Mouse (Mus musculus) midbrain, embryonic 13.5 days (tissue): ENCODE measurements around the gene Serpine1. TPM values are rescaled to one million over a fixed set of nuclear protein-coding genes. Genes with fewer than 3 reads are reported as not detected.

Experiments used
- ATAC-seq: fragments of 200-750 bp; cut with Nextera tagmentation; 2 replicates; pipeline ENCODE4 v1.8.0; 2017; ENCODE audit warnings: mild to moderate bottlenecking, moderate TSS enrichment, moderate library complexity
- H3K27ac ChIP-seq: fragments of 300-500 bp; sonication (generic); 2 replicates; pipeline ENCODE4 v1.5.1; 2015; ENCODE audit warnings: inconsistent platforms, mild to moderate bottlenecking, moderate library complexity
- H3K27me3 ChIP-seq: fragments of 300-500 bp; sonication (generic); 2 replicates; pipeline ENCODE4 v1.6.1; 2015; ENCODE audit warnings: mild to moderate bottlenecking, inconsistent platforms
- H3K36me3 ChIP-seq: fragments of 300-500 bp; sonication (generic); 2 replicates; pipeline ENCODE4 v1.6.1; 2015; ENCODE audit warnings: mild to moderate bottlenecking, inconsistent platforms
- H3K4me1 ChIP-seq: fragments of 300-500 bp; sonication (generic); replicated peaks from 2 replicates; pipeline ENCODE4 v1.6.1; 2015; ENCODE audit warnings: inconsistent platforms
- H3K4me2 ChIP-seq: fragments of 300-500 bp; sonication (generic); replicated peaks from 2 replicates; pipeline ENCODE4 v1.6.1; 2015; ENCODE audit warnings: moderate library complexity, mild to moderate bottlenecking, inconsistent platforms
- H3K4me3 ChIP-seq: fragments of 300-500 bp; sonication (generic); replicated peaks from 2 replicates; pipeline ENCODE4 v1.5.1; 2015; ENCODE audit warnings: mild to moderate bottlenecking, inconsistent platforms
- H3K9ac ChIP-seq: fragments of 300-500 bp; sonication (generic); replicated peaks from 2 replicates; pipeline ENCODE4 v1.6.1; 2015; ENCODE audit warnings: mild to moderate bottlenecking, inconsistent platforms
- H3K9me3 ChIP-seq: fragments of 300-500 bp; sonication (generic); 2 replicates; pipeline ENCODE4 v1.6.1; 2016; ENCODE audit warnings: mild to moderate bottlenecking, inconsistent platforms
- WGBS: fragments of 180-500 bp; shearing (Covaris S2); methylation state at CpG from one replicate; pipeline ENCODE4 v1.1.7; 2015; 5-methylcytosine and 5-hydroxymethylcytosine counted together
- polyA plus RNA-seq: library from polyadenylated mRNA; unstranded; fragments of >200 nt; fragmentation: Nextera tagmentation; extraction: Ambion mirVana; gene quantifications from 2 replicates; pipeline ENCODE4 v1.2.1, GENCODE M21; 2015

The Serpine1 gene
- polyA plus RNA-seq, 1 experiment from 2014 or later, result 0.17 TPM

DNA sequence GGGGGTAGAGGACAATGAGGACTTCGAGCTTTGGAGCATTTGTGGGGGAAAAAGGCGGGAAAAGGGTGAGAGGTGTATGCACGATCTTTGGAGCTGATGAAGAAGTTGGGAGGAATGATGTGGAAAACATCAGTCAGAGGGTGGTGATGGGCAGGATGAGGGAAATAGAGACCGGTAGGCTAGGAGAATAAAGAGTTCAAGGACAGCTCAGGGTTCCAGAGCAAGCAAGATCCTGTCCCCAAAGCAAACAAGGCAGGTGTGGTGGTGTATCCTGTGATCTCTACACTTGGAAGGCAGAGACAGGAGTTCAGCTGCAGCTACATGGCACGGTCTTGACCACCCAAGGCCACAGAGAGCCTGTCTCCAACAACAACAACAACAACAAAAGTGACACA is 25.7 kb downstream of the Serpine1 start:
- peaks cover 19% of the 10 kb centered on the region for H3K4me1 ChIP-seq
- no peak; the same call in none of the 2 replicates for ATAC-seq
- H3K27ac ChIP-seq, result peak overlapping the region; percentile 87
- H3K4me3 ChIP-seq, result peak overlapping the region; percentile 79
- H3K9ac ChIP-seq, result no peak overlapping the region
- H3K4me2 ChIP-seq, result peak overlapping the region; percentile 90
- H3K27me3 ChIP-seq, result no peaks in the 10 kb centered on the region
- H3K9me3 ChIP-seq, result no peaks in the 10 kb centered on the region
- H3K36me3 ChIP-seq, result peaks cover 18% of the 10 kb centered on the region
- WGBS, result 22% methylated on average over 5 of the region's 5 CpGs

- no peaks in the 10 kb centered on the region for H3K9me3 ChIP-seq
- H3K27me3 ChIP-seq, result no peaks in the 10 kb centered on the region
- under 1% methylated on average over 48 of the region's 48 CpGs for WGBS
- ATAC-seq, result peak; percentile 93
- peaks cover 19% of the 10 kb centered on the region for H3K4me1 ChIP-seq
- H3K4me3 ChIP-seq, result peak within 1 kb of the TSS; percentile 79
- H3K9ac ChIP-seq, result peak within 1 kb of the TSS; percentile 90
- peaks cover 23% of the 10 kb centered on the region for H3K36me3 ChIP-seq
- H3K4me2 ChIP-seq, result peak within 1 kb of the TSS; percentile 90
- peak within 1 kb of the TSS; percentile 87 for H3K27ac ChIP-seq
Observed at GRCm38 (mm10) chr5:137045402-137046323, 26.4 kb downstream of the Serpine1 start, which contains the start of gene Ap1s1. Ap1s1 (minus strand) TSS chr5:137046135.

DNA sequence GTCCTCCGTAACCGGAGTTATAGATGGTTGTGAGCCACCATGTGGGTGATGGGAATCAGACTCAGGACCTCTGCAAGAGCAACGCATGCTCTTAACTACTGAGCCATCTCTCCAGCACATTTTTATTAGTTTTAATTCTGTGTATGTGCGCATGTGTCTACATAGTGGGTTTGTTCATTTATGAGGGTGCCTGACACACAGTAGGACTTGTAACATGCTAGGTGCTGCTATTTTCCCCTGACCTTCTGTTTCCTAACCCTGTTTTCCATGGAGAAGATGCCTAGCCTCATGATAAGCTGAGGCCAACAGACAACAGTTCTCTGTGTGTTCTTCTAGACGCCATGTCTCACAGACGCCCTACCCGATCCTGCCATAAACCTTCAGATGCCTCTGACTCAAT is 28.1 kb downstream of the Serpine1 start:
- Histone ChIP-seq H3K36me3 (peaks cover 39% of the 10 kb centered on the region), H3K27me3 (no peaks in the 10 kb centered on the region), H3K4me1 (peaks cover 19% of the 10 kb centered on the region), H3K9ac (no peak overlapping the region), H3K4me3 (no peak overlapping the region), H3K27ac (no peak overlapping the region), H3K9me3 (no peaks in the 10 kb centered on the region), H3K4me2 (no peak overlapping the region)
- WGBS, result 97% methylated on average over 7 of the region's 7 CpGs
- ATAC-seq, result no peak

GRCm38 (mm10) chr5:137041442-137041841 is 30.6 kb downstream of the Serpine1 start:
- H3K36me3 ChIP-seq, result peaks cover 65% of the 10 kb centered on the region

DNA sequence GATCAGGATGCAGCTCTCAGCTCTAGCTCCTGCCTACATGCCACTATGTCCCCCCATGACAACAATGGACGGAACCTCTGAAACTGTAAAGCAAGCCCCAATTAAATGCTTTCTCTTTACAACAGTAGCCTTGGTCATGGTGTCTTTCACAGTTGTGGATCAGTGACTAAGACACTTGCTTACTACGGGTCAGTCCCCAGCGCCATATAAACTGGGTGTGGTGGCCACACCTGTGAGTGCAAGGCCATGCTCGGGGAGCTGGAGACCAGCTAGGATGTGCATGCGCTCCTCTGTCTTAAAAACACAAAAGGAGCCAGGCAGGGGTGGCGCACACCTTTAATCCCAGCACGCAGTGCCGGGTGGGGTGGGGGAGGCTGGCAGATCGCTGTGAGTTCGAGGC is 32.6 kb downstream of the Serpine1 start:
- Histone ChIP-seq H3K9me3 (no peaks in the 10 kb centered on the region), H3K9ac (no peak overlapping the region), H3K4me2 (no peak overlapping the region), H3K36me3 (peaks cover 76% of the 10 kb centered on the region), H3K4me1 (peaks cover under 1% of the 10 kb centered on the region; the same call in 1 of the 2 replicates), H3K27me3 (no peaks in the 10 kb centered on the region), H3K27ac (no peak overlapping the region), H3K4me3 (no peak overlapping the region)
- 93% methylated on average over 10 of the region's 10 CpGs for WGBS
- ATAC-seq, result no peak

More at GRCm38 (mm10) chr5:137041442-137041841, 30.6 kb downstream of the Serpine1 start:
- H3K9me3 ChIP-seq, result no peaks in the 10 kb centered on the region
- 77% methylated on average over 10 of the region's 10 CpGs for WGBS
- no peak overlapping the region for H3K9ac ChIP-seq
- H3K27me3 ChIP-seq, result no peaks in the 10 kb centered on the region
- ATAC-seq, result no peak
- peaks cover 13% of the 10 kb centered on the region for H3K4me1 ChIP-seq
- no peak overlapping the region for H3K4me3 ChIP-seq
- H3K27ac ChIP-seq, result no peak overlapping the region
- H3K4me2 ChIP-seq, result no peak overlapping the region

DNA sequence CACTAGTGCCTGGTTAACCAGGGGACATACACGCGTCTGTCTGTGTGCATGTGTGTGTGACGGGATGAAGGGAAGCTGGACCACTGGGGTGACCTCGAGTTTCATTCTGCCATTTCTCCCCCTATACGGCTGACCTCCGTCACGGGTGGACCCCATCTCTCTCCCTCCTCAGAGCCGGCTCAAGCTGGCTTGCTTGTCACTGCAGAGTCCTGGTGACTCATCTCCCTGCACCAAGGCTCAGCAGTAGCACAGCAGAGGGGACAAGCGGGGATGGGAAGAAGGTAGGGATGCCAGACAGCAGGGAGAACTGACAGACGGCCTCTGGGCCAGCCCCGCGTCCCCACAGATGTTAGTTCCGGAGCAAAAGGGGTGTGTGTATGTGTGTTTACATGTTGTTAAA is 35.9 kb downstream of the Serpine1 start:
- WGBS, result 86% methylated on average over 13 of the region's 13 CpGs
- H3K9ac ChIP-seq, result no peak overlapping the region
- no peak overlapping the region for H3K27ac ChIP-seq
- no peak overlapping the region for H3K4me2 ChIP-seq
- peaks cover 13% of the 10 kb centered on the region for H3K4me1 ChIP-seq
- H3K9me3 ChIP-seq, result no peaks in the 10 kb centered on the region
- H3K36me3 ChIP-seq, result peaks cover 57% of the 10 kb centered on the region
- ATAC-seq, result no peak
- H3K4me3 ChIP-seq, result no peak overlapping the region
- H3K27me3 ChIP-seq, result peaks cover 22% of the 10 kb centered on the region

- peak; percentile 65 for ATAC-seq
Observed at GRCm38 (mm10) chr5:137032641-137033074, 39.4 kb downstream of the Serpine1 start.

DNA sequence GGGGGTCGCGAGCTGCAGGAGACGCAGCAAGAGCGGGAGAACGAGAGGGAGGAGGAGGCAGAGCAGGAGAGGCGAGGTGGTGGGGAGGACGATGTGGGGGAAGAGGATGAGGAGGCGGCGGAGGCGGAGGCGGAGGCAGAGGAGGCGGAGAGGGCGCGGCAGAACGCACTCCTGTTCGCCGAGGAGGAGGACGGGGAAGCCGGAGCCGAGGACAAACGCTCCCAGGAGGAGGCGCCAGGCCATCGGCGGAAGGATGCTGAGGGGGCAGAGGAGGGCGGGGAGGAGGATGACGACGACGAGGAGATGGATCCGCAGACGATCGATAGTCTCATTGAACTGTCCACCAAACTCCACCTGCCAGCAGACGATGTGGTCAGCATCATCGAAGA is 40.0 kb downstream of the Serpine1 start:
- Histone ChIP-seq H3K27me3 (peaks cover 61% of the 10 kb centered on the region), H3K27ac (no peak overlapping the region)

More at GRCm38 (mm10) chr5:137032641-137033074, 39.4 kb downstream of the Serpine1 start:
- Histone ChIP-seq H3K27me3 (peaks cover 55% of the 10 kb centered on the region), H3K9me3 (no peaks in the 10 kb centered on the region), H3K36me3 (peaks cover 24% of the 10 kb centered on the region), H3K4me2 (peak overlapping the region; percentile 96), H3K4me3 (peak overlapping the region; percentile 55), H3K4me1 (peaks cover 37% of the 10 kb centered on the region), H3K9ac (peak overlapping the region; percentile 69), H3K27ac (no peak overlapping the region)
- WGBS, result under 1% methylated on average over 47 of the region's 49 CpGs

DNA sequence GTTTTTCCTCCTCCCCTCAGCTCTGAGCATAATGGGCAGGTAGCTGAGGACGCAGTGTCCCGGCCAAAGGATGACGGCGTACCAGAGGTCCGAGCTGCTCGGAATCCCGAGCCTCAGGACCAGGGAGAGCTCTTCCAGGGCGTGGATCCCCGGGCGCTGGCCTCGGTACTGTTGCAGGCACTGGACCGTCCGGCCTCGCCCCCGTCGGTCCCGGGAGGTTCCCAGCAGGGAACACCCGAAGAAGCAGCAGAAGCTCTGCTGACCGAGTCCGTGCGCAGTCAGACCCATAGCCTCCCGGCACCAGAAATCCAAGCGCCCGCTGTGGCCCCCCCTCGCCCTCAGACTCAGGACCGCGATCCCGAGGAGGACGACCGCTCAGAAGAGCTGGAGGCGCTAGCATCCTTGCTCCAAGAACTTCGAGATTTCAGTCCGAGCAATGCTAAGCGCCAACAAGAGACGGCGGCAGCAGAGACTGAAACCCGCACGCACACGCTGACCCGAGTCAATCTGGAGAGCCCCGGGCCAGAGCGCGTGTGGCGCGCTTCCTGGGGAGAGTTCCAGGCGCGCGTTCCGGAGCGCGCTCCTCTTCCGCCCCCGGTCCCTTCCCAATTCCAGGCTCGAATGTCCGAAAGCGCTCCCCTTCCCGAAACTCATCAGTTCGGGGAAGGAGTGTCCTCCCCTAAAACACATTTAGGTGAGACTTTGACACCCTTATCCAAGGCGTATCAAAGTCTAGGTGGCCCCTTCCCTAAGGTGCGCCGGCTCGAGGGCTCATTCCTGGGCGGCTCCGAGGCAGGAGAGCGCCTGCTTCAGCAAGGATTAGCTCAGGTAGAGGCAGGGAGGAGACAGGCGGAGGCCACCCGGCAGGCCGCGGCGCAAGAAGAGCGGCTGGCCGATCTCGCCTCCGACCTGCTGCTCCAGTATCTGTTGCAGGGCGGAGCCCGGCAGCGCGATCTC is 40.7 kb downstream of the Serpine1 start:
- under 1% methylated on average over 78 of the region's 78 CpGs for WGBS
- Histone ChIP-seq H3K9me3 (no peaks in the 10 kb centered on the region), H3K9ac (peak overlapping the region; percentile 69), H3K4me2 (peak overlapping the region; percentile 96), H3K4me1 (peaks cover 37% of the 10 kb centered on the region), H3K27me3 (peaks cover 68% of the 10 kb centered on the region), H3K27ac (no peak overlapping the region), H3K4me3 (peak overlapping the region; percentile 55), H3K36me3 (peaks cover 11% of the 10 kb centered on the region)
- ATAC-seq, result no peak

More for the DNA sequence above, 40.0 kb downstream of the Serpine1 start:
- 0% methylated on average over 28 of the region's 33 CpGs for WGBS
- Histone ChIP-seq H3K9ac (peak overlapping the region; percentile 69), H3K9me3 (no peaks in the 10 kb centered on the region), H3K36me3 (peaks cover 17% of the 10 kb centered on the region), H3K4me2 (peak overlapping the region; percentile 96), H3K4me3 (peak overlapping the region; percentile 55), H3K4me1 (peaks cover 37% of the 10 kb centered on the region)
- ATAC-seq, result 0 out of 2 replicates have a peak, but pooled peaks have one; percentile 1

DNA sequence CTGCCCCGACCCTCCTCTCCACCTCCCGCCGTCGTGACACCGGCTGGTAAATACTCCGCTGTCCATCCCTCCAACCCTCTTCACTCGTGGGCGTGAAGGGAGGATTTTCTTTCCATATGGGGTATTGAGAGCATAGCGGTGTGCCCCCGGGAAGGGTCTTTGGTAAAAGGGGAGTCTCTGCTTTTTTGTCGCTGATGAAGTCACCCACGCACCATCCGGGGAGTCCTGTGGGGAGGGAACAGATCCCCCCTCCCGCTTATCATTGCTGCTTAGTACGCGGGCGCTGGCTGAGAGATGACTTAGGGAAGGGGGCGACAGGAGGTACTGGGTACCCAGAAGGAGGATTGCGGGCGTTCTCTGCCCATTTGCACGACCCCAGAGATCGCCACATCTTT is 41.7 kb downstream of the Serpine1 start:
- Histone ChIP-seq H3K4me1 (peaks cover 40% of the 10 kb centered on the region), H3K4me3 (peak overlapping the region; percentile 55), H3K9ac (peak overlapping the region; percentile 69), H3K27ac (no peak overlapping the region), H3K9me3 (no peaks in the 10 kb centered on the region), H3K36me3 (peaks cover 1% of the 10 kb centered on the region), H3K4me2 (peak overlapping the region; percentile 96), H3K27me3 (peaks cover 77% of the 10 kb centered on the region)
- ATAC-seq, result 0 out of 2 replicates have a peak, but pooled peaks have one; percentile 1
- WGBS, result 12% methylated on average over 22 of the region's 22 CpGs

DNA sequence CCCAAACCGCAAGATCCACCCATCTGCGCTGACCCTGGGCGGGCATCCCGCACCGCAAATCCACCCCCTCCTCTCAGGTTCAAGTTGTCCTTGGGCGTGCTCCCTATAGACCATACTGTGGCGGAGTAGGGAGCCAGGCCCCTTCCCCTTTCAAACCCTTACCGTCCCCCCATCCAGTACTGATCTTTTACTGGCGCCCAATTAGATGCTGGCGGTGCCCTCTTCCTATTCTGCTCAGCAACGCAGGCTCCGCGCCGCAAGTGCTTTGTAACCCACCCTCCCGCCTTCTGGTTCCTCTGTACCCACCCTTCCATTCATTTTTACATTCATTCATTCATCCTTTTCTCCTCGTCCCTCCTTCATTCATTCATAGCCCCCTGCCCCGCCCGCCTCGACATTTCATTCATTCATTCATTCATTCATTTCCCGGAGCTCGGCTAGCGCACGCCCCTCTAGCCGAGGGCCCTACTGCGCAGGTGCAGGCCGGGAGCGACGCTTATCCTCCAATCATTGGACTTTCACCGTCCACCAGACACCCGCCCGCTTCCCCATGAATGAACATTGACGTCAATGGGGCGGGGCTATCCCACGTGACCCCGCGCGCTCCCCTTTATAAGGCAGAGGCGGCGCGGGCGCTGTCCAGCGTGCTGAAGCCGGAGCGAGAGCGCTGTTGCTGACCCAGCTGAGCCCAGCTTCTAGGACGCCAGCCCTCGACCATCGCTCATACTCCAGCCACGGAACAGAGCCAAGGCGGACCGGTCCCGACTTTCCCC is 42.2 kb downstream of the Serpine1 start:
- peak overlapping the region; percentile 96 for H3K4me2 ChIP-seq
- WGBS, result under 1% methylated on average over 52 of the region's 52 CpGs
- peak; percentile 74 for ATAC-seq
- H3K9me3 ChIP-seq, result no peaks in the 10 kb centered on the region
- H3K4me3 ChIP-seq, result peak overlapping the region; percentile 55
- peaks cover 79% of the 10 kb centered on the region for H3K27me3 ChIP-seq
- no peaks in the 10 kb centered on the region for H3K36me3 ChIP-seq
- H3K9ac ChIP-seq, result peak overlapping the region; percentile 69
- H3K4me1 ChIP-seq, result peaks cover 44% of the 10 kb centered on the region
- no peak overlapping the region for H3K27ac ChIP-seq
